Mouse (Mus musculus): ENCODE measurements at regions not wholly inside any gene's neighbourhood (a gene's known extent, or its start where the extent isn't known, plus 50 kb on each side); places are given as distances from the start of the nearest gene placed in this dataset.

- Histone ChIP-seq H3K9ac (no peak overlapping the region), H3K9me3 (no peaks in the 10 kb centered on the region)
- ATAC-seq (ENCODE audit: low FRiP score, low read depth), result no peak
These were observed 318.8 kb downstream of the 1190002N15Rik start for GRCm38 (mm10) chr9:94219116-94219515.

GRCm38 (mm10) chr9:94216414-94217279 lies 321.2 kb downstream of the 1190002N15Rik start:
- Histone ChIP-seq H3K36me3 (no peaks in the 10 kb centered on the region), H3K9ac (no peak overlapping the region), H3K27me3 (no peaks in the 10 kb centered on the region), H3K9me3 (no peaks in the 10 kb centered on the region), H3K27ac (replicated peaks) (no peak overlapping the region), H3K4me2 (no peak overlapping the region), H3K4me3 (no peak overlapping the region), H3K4me1 (replicated peaks) (no peaks in the 10 kb centered on the region)
- no peak for ATAC-seq (ENCODE audit: low FRiP score, low read depth)
- WGBS, result 79% methylated on average over 8 of the region's 8 CpGs

More at GRCm38 (mm10) chr9:94219116-94219515, 318.8 kb downstream of the 1190002N15Rik start:
- no peak overlapping the region for H3K27ac ChIP-seq (replicated peaks)
- WGBS, result 75% methylated on average over 2 of the region's 2 CpGs
- no peaks in the 10 kb centered on the region for H3K36me3 ChIP-seq
- H3K4me2 ChIP-seq, result no peak overlapping the region
- H3K4me1 ChIP-seq (replicated peaks), result no peaks in the 10 kb centered on the region
- H3K4me3 ChIP-seq, result no peak overlapping the region
- no peaks in the 10 kb centered on the region for H3K27me3 ChIP-seq

GRCm38 (mm10) chr9:94210467-94211249 lies 327.2 kb downstream of the 1190002N15Rik start:
- Histone ChIP-seq H3K36me3 (no peaks in the 10 kb centered on the region), H3K9ac (no peak overlapping the region), H3K9me3 (no peaks in the 10 kb centered on the region), H3K4me2 (no peak overlapping the region), H3K4me3 (no peak overlapping the region), H3K27me3 (no peaks in the 10 kb centered on the region), H3K4me1 (replicated peaks) (no peaks in the 10 kb centered on the region), H3K27ac (replicated peaks) (no peak overlapping the region)
- no peak for ATAC-seq (ENCODE audit: low FRiP score, low read depth)
- WGBS, result 76% methylated on average over 9 of the region's 9 CpGs

GRCm38 (mm10) chr9:94208987-94209386 lies 328.9 kb downstream of the 1190002N15Rik start:
- no peak for ATAC-seq (ENCODE audit: low FRiP score, low read depth)
- Histone ChIP-seq H3K4me1 (replicated peaks) (no peaks in the 10 kb centered on the region), H3K4me2 (no peak overlapping the region)

GRCm38 (mm10) chr9:94200892-94201291 lies 337.0 kb downstream of the 1190002N15Rik start:
- no peak for ATAC-seq (ENCODE audit: low FRiP score, low read depth)
- Histone ChIP-seq H3K27me3 (no peaks in the 10 kb centered on the region), H3K9ac (no peak overlapping the region), H3K27ac (replicated peaks) (no peak overlapping the region), H3K4me2 (no peak overlapping the region), H3K4me1 (replicated peaks) (no peaks in the 10 kb centered on the region), H3K9me3 (no peaks in the 10 kb centered on the region), H3K36me3 (no peaks in the 10 kb centered on the region), H3K4me3 (no peak overlapping the region)
- 91% methylated on average over 1 of the region's 1 CpGs for WGBS

More at GRCm38 (mm10) chr9:94208987-94209386, 328.9 kb downstream of the 1190002N15Rik start:
- no peaks in the 10 kb centered on the region for H3K36me3 ChIP-seq
- H3K4me3 ChIP-seq, result no peak overlapping the region
- no peaks in the 10 kb centered on the region for H3K9me3 ChIP-seq
- 84% methylated on average over 3 of the region's 3 CpGs for WGBS
- no peak overlapping the region for H3K9ac ChIP-seq
- no peak overlapping the region for H3K27ac ChIP-seq (replicated peaks)
- H3K27me3 ChIP-seq, result no peaks in the 10 kb centered on the region

DNA sequence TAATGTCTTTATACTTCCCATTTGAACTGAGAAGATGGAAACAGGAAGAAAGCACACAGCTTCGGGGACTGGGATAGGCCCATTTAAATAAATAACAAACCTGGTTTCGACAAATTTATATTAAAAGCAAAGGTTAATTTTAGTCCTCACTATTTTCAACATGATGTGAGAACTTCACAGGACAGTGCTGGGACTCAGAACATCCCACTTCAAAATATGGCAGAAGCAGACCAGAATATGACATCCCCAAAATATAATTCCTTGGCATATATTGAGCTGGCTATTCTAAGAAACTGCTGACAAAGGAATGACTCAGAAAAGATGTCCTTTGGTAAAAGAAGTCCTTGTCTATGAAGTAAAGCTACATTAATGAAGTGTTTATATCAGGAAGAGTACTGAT lies 338.0 kb downstream of the 1190002N15Rik start:
- H3K27ac ChIP-seq (replicated peaks), result no peak overlapping the region
- no peak for ATAC-seq (ENCODE audit: low FRiP score, low read depth)
- H3K4me3 ChIP-seq, result no peak overlapping the region
- H3K27me3 ChIP-seq, result no peaks in the 10 kb centered on the region
- no peak overlapping the region for H3K9ac ChIP-seq
- H3K36me3 ChIP-seq, result no peaks in the 10 kb centered on the region
- H3K4me2 ChIP-seq, result no peak overlapping the region
- WGBS, result 94% methylated on average over 2 of the region's 2 CpGs
- H3K9me3 ChIP-seq, result no peaks in the 10 kb centered on the region
- no peaks in the 10 kb centered on the region for H3K4me1 ChIP-seq (replicated peaks)

DNA sequence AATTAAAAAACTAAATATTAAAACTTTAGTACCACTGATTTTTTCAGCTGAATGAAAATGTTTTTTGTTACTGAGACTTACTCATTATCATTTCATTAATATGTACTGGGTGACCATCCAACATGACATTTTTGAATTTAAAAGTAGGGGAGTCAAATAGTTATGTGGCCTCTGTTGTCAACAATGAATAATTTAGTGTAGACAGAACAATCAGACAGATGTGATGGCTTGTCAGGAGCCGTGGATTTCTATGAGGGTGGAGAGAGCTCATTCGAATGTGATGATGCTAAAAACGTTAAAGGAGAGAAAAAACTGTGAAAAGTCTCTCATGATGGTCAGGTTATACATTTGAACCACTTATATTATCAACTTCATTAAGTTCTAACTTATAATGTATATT lies 346.8 kb downstream of the 1190002N15Rik start:
- ATAC-seq (ENCODE audit: low FRiP score, low read depth), result no peak
- Histone ChIP-seq H3K4me1 (replicated peaks) (no peaks in the 10 kb centered on the region), H3K4me3 (no peak overlapping the region), H3K27ac (replicated peaks) (no peak overlapping the region), H3K4me2 (no peak overlapping the region), H3K9ac (no peak overlapping the region), H3K9me3 (no peaks in the 10 kb centered on the region), H3K36me3 (no peaks in the 10 kb centered on the region), H3K27me3 (no peaks in the 10 kb centered on the region)
- WGBS, result 34% methylated on average over 3 of the region's 3 CpGs

DNA sequence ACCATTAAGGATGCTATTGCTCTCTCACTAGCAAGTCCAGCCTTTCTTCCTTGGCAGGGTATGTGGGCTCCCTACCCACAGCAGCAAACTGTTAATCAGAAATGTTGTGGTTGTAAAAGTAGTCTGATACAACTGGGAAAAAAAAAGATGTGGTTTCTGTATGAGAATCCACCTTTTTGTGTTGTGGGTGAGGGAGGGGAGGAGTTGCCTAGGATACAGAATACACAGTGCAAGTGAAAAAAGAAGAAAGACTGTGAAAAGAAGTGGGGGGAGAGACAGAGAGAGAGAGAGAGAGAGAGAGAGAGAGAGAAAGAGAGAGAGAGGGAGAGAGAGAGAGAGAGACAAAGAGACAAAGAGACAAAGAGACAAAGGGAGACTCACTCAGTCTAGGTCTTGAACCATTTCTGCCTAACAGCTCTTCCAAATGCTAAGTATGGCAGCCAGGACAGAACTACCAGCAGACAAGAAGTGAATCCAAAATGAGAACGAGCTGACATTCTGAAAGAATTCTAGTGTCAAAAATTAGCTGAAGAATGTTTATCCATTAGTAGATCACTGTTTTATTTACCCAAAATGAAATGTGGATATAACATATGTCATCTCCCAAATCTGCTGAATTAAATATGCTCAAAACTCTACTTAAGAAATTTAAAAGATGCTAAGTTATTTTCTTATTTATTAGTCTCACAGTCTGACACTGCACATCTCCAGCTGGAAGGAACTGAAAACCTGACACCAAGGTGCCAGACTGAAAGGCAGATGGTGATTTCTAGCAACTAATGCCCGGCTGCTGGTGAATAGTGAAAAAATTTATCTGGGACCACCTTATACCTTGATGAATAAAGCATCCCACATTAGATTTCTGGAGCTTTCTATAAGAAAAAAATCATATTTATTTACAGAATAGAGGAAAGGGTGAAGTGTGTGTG lies 347.7 kb downstream of the 1190002N15Rik start:
- Histone ChIP-seq H3K4me1 (replicated peaks) (no peaks in the 10 kb centered on the region), H3K9ac (no peak overlapping the region), H3K4me3 (no peak overlapping the region), H3K27ac (replicated peaks) (no peak overlapping the region), H3K4me2 (no peak overlapping the region), H3K9me3 (no peaks in the 10 kb centered on the region), H3K36me3 (no peaks in the 10 kb centered on the region), H3K27me3 (no peaks in the 10 kb centered on the region)
- no peak for ATAC-seq (ENCODE audit: low FRiP score, low read depth)
- WGBS, result 55% methylated on average over 2 of the region's 2 CpGs

DNA sequence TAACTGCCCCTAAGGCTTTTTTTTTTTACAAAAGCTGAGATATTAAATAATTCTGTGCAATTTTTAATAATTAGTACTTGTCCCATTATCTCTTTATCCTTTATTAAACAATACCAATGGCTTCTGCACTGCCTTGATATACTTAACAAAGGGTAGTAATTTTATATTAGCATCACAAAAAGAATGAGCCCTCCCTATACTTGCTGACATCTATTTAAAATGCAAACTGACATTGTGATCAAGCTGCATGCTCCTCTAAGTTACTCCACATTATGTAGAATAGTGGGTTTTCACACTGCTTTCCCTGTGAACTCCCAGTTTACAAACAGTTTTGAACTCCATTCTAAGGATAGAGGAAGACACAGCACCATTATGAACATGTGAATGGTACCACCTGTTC lies 349.8 kb downstream of the 1190002N15Rik start:
- H3K9ac ChIP-seq, result no peak overlapping the region
- no peak overlapping the region for H3K4me2 ChIP-seq
- H3K4me1 ChIP-seq (replicated peaks), result no peaks in the 10 kb centered on the region
- H3K27me3 ChIP-seq, result no peaks in the 10 kb centered on the region
- H3K4me3 ChIP-seq, result no peak overlapping the region
- H3K9me3 ChIP-seq, result no peaks in the 10 kb centered on the region
- H3K27ac ChIP-seq (replicated peaks), result no peak overlapping the region
- no peaks in the 10 kb centered on the region for H3K36me3 ChIP-seq
- ATAC-seq (ENCODE audit: low FRiP score, low read depth), result no peak

GRCm38 (mm10) chr9:94169905-94170612 lies 367.8 kb downstream of the 1190002N15Rik start:
- Histone ChIP-seq H3K36me3 (no peaks in the 10 kb centered on the region), H3K9me3 (no peaks in the 10 kb centered on the region), H3K4me2 (no peak overlapping the region), H3K4me1 (replicated peaks) (no peaks in the 10 kb centered on the region), H3K9ac (no peak overlapping the region), H3K4me3 (no peak overlapping the region), H3K27me3 (no peaks in the 10 kb centered on the region), H3K27ac (replicated peaks) (no peak overlapping the region)
- WGBS, result 36% methylated on average over 2 of the region's 2 CpGs
- no peak for ATAC-seq (ENCODE audit: low FRiP score, low read depth)

DNA sequence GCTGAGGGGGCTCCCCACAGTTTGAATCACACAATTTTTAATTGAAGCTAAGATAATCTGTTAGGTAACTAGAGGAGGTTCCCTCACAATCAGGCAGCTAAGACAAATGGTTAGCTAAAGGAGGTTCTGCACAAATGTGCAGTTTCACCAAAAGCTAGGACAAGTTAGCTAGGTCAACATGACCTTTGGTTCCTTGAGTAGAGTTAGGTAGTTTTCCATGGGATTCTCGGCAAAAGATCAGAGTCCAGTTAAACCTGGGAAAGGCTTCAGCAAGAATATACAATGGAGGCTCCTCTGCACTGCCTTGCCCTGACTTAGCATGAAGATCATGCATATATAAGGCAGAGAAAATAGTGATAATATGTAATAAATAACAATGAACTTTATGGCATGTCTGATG lies 374.2 kb downstream of the 1190002N15Rik start:
- Histone ChIP-seq H3K27me3 (no peaks in the 10 kb centered on the region), H3K9ac (no peak overlapping the region), H3K27ac (replicated peaks) (no peak overlapping the region), H3K4me2 (no peak overlapping the region), H3K9me3 (no peaks in the 10 kb centered on the region), H3K36me3 (no peaks in the 10 kb centered on the region), H3K4me1 (replicated peaks) (no peaks in the 10 kb centered on the region), H3K4me3 (no peak overlapping the region)
- WGBS, result 94% methylated on average over 1 of the region's 1 CpGs
- no peak for ATAC-seq (ENCODE audit: low FRiP score, low read depth)
